Mouse (Mus musculus) heart, postnatal 25 days (tissue): ENCODE data around the gene Nck2. TPM values are rescaled to one million over a fixed set of nuclear protein-coding genes. Genes with fewer than 3 reads are reported as not detected.

Source experiments
- DNase-seq: peaks from one replicate; pipeline ENCODE4 v3.0.0; 2022; ENCODE audit warnings: low spot score
- intact Hi-C: fragments of 180-260 bp; cut with DNase I; formaldehyde crosslinking; loops from one replicate; pipeline ENCODE4 v1.15.1; 2025
- total RNA-seq, 2 experiments: library from RNA; stranded (reverse); gene quantifications; 2 replicates each; pipeline ENCODE4 v1.2.3; 2021

Gene Nck2
- total RNA-seq, 2 experiments from 2014 or later, result 14.3 to 15.4 TPM

- no peak for DNase-seq
- intact Hi-C loops, result no loop called here
Measured at GRCm38 (mm10) chr1:43492803-43493437, 48.5 kb downstream of the Nck2 start.

- no peak for DNase-seq
- intact Hi-C loops, result no loop called here
Measured at GRCm38 (mm10) chr1:43496051-43496450, 51.7 kb downstream of the Nck2 start.

- intact Hi-C loops, result no loop called here
- no peak for DNase-seq
Measured at GRCm38 (mm10) chr1:43496993-43497392, 52.6 kb downstream of the Nck2 start.

- DNase-seq, result no peak
- intact Hi-C loops, result no loop called here
Measured at GRCm38 (mm10) chr1:43497951-43498350, 53.6 kb downstream of the Nck2 start.

- no peak for DNase-seq
- intact Hi-C loops, result no loop called here
Measured at GRCm38 (mm10) chr1:43500121-43500520, 55.7 kb downstream of the Nck2 start.

- no peak for DNase-seq
- intact Hi-C loops, result no loop called here
Measured at GRCm38 (mm10) chr1:43501143-43501919, 57.0 kb downstream of the Nck2 start.

- no peak for DNase-seq
- intact Hi-C loops, result no loop called here
Measured at GRCm38 (mm10) chr1:43501920-43502791, 57.8 kb downstream of the Nck2 start.

GRCm38 (mm10) chr1:43502792-43503146, 58.4 kb downstream of the Nck2 start:
- intact Hi-C loops, result no loop called here
- no peak for DNase-seq

GRCm38 (mm10) chr1:43503261-43503660, 58.9 kb downstream of the Nck2 start:
- intact Hi-C loops, result no loop called here
- no peak for DNase-seq

- intact Hi-C loops, result no loop called here
Measured at GRCm38 (mm10) chr1:43503676-43504075, 59.3 kb downstream of the Nck2 start.

GRCm38 (mm10) chr1:43504235-43504634, 59.9 kb downstream of the Nck2 start:
- intact Hi-C loops, result no loop called here
- no peak for DNase-seq

More at GRCm38 (mm10) chr1:43503676-43504075, 59.3 kb downstream of the Nck2 start:
- no peak for DNase-seq

GRCm38 (mm10) chr1:43506638-43507037, 62.3 kb downstream of the Nck2 start:
- intact Hi-C loops, result no loop called here
- no peak for DNase-seq

- no peak for DNase-seq
- intact Hi-C loops, result no loop called here
Measured at GRCm38 (mm10) chr1:43507809-43508208, 63.4 kb downstream of the Nck2 start.

GRCm38 (mm10) chr1:43511256-43511655, 66.9 kb downstream of the Nck2 start:
- intact Hi-C loops, result no loop called here
- no peak for DNase-seq

GRCm38 (mm10) chr1:43511667-43512066, 67.3 kb downstream of the Nck2 start:
- DNase-seq, result no peak
- intact Hi-C loops, result no loop called here

GRCm38 (mm10) chr1:43517405-43517804, 73.0 kb downstream of the Nck2 start:
- intact Hi-C loops, result loop anchor here (5.0 kb wide), 1 partner anchor 45 kb away; no protein-coding TSS in a partner anchor
- DNase-seq, result no peak

GRCm38 (mm10) chr1:43520216-43520988, 76.0 kb downstream of the Nck2 start:
- intact Hi-C loops, result no loop called here

GRCm38 (mm10) chr1:43520989-43521371, 76.6 kb downstream of the Nck2 start:
- intact Hi-C loops, result no loop called here
- DNase-seq, result no peak

More at GRCm38 (mm10) chr1:43520216-43520988, 76.0 kb downstream of the Nck2 start:
- no peak for DNase-seq

GRCm38 (mm10) chr1:43521512-43521911, 77.1 kb downstream of the Nck2 start:
- intact Hi-C loops, result no loop called here

GRCm38 (mm10) chr1:43521950-43522349, 77.6 kb downstream of the Nck2 start:
- intact Hi-C loops, result no loop called here
- DNase-seq, result no peak

More at GRCm38 (mm10) chr1:43521512-43521911, 77.1 kb downstream of the Nck2 start:
- no peak for DNase-seq
